Mouse (Mus musculus): ENCODE results near the gene Snx22. TPM values are rescaled to one million over a fixed set of nuclear protein-coding genes. Genes with fewer than 3 reads are reported as not detected.

Gene Snx22
- total RNA-seq, 1 experiment from 2014 or later = 1.3 TPM

DNA sequence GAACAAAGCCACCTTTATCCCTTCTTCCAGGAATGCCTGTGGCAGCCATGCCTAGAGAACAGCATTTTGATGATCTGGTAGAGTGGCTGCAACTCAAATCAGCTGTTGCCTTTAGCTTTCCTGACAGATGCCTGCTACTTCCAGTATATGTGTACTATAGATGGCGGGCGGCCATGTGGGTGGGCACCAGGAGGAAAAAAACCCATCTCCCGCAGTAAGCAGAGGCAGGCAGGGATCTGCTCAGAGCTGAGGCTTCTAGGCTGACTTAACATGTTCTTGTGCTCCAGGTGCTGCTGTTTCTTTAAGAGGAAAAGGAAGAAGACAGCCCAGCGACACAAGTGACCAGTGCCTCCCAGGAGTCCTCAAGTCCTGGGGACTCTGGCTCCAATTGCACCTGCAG lies 30.2 kb downstream of the Snx22 start:
- no peak for ATAC-seq (replicated peaks; ENCODE audit: insufficient number of reproducible peaks, low FRiP score, low TSS enrichment, poor library complexity, severe bottlenecking)

DNA sequence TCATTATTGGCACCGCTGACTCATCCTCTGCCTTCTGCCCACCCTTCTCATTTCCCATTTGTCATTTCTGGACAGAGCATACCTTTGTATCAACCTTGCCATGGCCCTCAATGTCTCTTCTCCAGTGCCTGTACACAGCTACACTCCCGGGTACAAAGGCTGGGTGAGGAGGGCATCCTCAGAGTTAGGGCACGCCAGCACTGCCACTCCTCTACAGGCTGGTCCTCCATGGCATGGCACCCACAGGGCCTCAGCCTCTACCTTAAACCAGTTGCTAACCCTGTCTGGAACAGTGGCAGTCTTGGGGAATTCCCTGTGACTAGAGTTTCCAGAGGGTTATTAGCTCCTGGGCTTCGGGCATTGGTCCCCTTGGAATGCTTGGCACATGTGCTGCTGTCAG lies 30.9 kb downstream of the Snx22 start:
- ATAC-seq (replicated peaks; ENCODE audit: insufficient number of reproducible peaks, low FRiP score, low TSS enrichment, poor library complexity, severe bottlenecking) = no peak

DNA sequence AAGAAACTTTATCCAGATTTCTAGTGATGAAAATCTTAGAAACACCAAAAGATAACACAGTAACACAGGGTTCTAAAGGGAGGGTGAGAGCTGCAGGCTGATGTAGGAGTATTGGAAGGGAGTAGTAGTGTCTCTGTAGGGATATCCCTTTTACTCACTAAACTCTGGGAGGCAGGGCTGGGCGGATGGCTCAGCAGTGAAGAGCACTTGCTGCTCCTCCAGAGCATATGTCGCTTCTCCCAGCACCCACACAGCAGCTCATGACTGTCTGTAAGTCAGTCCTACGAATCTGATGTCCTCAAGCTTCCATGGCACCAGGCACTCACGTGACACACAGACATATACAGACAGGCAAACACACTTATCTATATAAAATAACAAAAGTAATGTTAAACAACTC lies 31.4 kb downstream of the Snx22 start:
- ATAC-seq (replicated peaks; ENCODE audit: insufficient number of reproducible peaks, low FRiP score, low TSS enrichment, poor library complexity, severe bottlenecking) = no peak

DNA sequence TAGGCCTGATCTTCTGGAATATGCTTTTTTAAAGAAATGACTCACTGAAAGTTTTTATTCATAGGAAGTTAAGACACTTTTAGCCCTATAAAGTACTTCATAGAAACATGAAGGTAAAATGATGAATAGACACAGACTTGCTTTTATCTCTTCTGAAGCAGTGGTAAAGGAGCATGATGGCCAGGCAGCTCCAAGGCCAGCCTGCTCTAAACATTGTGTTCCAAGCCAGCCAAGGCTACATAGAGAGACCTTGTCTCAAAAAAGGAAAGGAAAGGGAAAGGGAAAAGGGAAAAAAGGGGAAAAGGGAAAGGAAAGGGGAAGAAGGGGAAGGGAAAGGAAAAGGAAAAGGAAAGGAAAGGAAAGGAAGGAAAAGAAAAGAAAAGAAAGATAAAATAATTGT lies 48.9 kb downstream of the Snx22 start:
- no peak for ATAC-seq (replicated peaks; ENCODE audit: insufficient number of reproducible peaks, low FRiP score, low TSS enrichment, poor library complexity, severe bottlenecking)

Other genes with a start within 250 kb of the Snx22 start
- gene Zfp609, start 242.2 kb downstream of the Snx22 start, total RNA-seq (2017) = 3.3 to 5.2 TPM (median 4.8 TPM) in 3 replicates
- gene Pclaf, start 179.5 kb downstream of the Snx22 start, total RNA-seq (2017) = 3.3 to 4.6 TPM (median 3.6 TPM) in 3 replicates
- 28.5 to 53.8 TPM (median 33.5 TPM) in 3 replicates for gene Trip4, start 160.9 kb downstream of the Snx22 start, total RNA-seq (2017)
- gene Csnk1g1, start 160.8 kb downstream of the Snx22 start, total RNA-seq (2017) = 23.0 to 65.0 TPM (median 38.0 TPM) in 3 replicates
- gene Ppib, start 9.5 kb downstream of the Snx22 start, total RNA-seq (2017) = 628 to 744 TPM (median 641 TPM) in 3 replicates
- 118 to 143 TPM (median 135 TPM) in 3 replicates for gene Snx1, start 56.9 kb upstream of the Snx22 start, total RNA-seq (2017)
- gene Ciao2a, start 56.9 kb upstream of the Snx22 start, total RNA-seq (2017) = 112 to 213 TPM (median 210 TPM) in 3 replicates
- gene Dapk2, start 88.5 kb upstream of the Snx22 start, total RNA-seq (2017) = 15.3 to 32.1 TPM (median 19.4 TPM) in 3 replicates

Measured in monocyte, adult 5-6 weeks (primary cell).